Comparison of ENCODE assay signal across 8 mouse cellular contexts in the genomic region with DNA sequence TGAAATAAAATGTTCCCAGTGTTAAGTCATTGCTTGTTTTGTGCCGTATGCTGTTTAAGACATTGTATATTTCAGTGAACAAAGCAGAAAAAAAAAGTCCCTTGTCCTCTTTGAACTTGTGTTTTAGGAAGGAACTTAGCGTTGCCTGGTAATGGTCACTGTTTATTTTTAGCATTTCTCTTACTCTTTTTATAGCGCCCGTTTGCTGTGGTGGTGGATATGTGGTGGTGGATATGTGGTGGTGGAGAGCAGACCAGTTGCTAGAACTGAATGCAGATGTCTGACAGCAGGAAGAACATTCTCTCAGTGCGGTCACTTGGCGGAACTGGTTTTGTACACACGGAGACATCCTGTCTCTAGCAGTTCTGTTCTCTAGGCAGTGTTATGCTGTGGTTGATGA. TPM values are rescaled to one million over a fixed set of nuclear protein-coding genes. Genes with fewer than 3 reads are reported as not detected.
DNase-seq lines count a peak whose midpoint lies in the region; ATAC-seq lines count a peak whose summit lies in the region.

No protein-coding gene starts in this region.

- peaks cover 28% of the 10 kb centered on the region for H3K36me3 ChIP-seq in heart, embryonic 16.5 days (ENCODE audit: control insufficient read depth, insufficient read depth)

- peak overlapping the region; percentile 66 for H3K27ac ChIP-seq in heart, embryonic 16.5 days (ENCODE audit: low read length)

- peak overlapping the region; percentile 45 for H3K4me2 ChIP-seq in heart, embryonic 16.5 days (ENCODE audit: low read depth, low read length)

- H3K9me3 ChIP-seq in heart, embryonic 16.5 days (replicated peaks; ENCODE audit: control insufficient read depth, low read length): no peaks in the 10 kb centered on the region

- H3K9ac ChIP-seq in heart, embryonic 16.5 days (ENCODE audit: low read length): no peak overlapping the region

- peaks cover 8% of the 10 kb centered on the region for H3K4me1 ChIP-seq in heart, embryonic 16.5 days (ENCODE audit: control insufficient read depth, insufficient read depth, low read length)

- peak overlapping the region; percentile 10; the same call in 1 of the 2 replicates for H3K4me3 ChIP-seq in heart, embryonic 16.5 days (ENCODE audit: low read length)

- peak; percentile 38 for DNase-seq in gastrocnemius, adult 18-20 months (ENCODE audit: low spot score)
- no peak for DNase-seq in gastrocnemius, postnatal 4 days (ENCODE audit: low spot score in 2 of 2)
- DNase-seq in CD4-positive helper T cell, adult 2 months (ENCODE audit: low read depth, low spot score): peak; percentile 84
- DNase-seq in lung, postnatal 14 days: peak; percentile 48
- DNase-seq in thymus, postnatal 0 days (ENCODE audit: low spot score): peak; percentile 69
- DNase-seq in adrenal gland, postnatal 4 days (ENCODE audit: low spot score in 2 of 2): no peak
- DNase-seq in gastrocnemius, postnatal 10 days: no peak

- 0 out of 2 replicates have a peak, but pooled peaks have one; percentile 39 for ATAC-seq in heart, embryonic 16.5 days (replicated peaks; ENCODE audit: extremely low read depth, insufficient read depth, low FRiP score)

- no peaks in the 10 kb centered on the region for H3K27me3 ChIP-seq in heart, embryonic 16.5 days (ENCODE audit: control insufficient read depth, insufficient read depth, low read length)

- WGBS in heart, embryonic 16.5 days: 24% methylated on average over 7 of the region's 7 CpGs

RNA-seq across cellular contexts. Expression of a gene that starts 8.1 kb away (rescaled TPM):
- 100 to 1,000 TPM; 110 to 112 TPM for total RNA-seq in gastrocnemius, adult 18-20 months (2021)
- 100 to 1,000 TPM; 112 to 114 TPM for total RNA-seq in gastrocnemius, postnatal 4 days (2021)
- polyA plus RNA-seq in heart, embryonic 16.5 days (2015; fragmentation: Nextera tagmentation; extraction: Ambion mirVana): 137 and 151 TPM in 2 replicates
- 132 and 133 TPM in 2 replicates for polyA plus RNA-seq in thymus, postnatal 0 days (2015; fragmentation: Nextera tagmentation; extraction: Ambion mirVana)
- 10 to 100 TPM; 78.6 to 80.2 TPM for total RNA-seq in adrenal gland, postnatal 4 days (2021)
- total RNA-seq in gastrocnemius, postnatal 10 days (2021): 100 to 1,000 TPM; 102 to 107 TPM

RNA-seq across cellular contexts. Expression of a gene that starts 25.7 kb away (rescaled TPM):
- total RNA-seq in gastrocnemius, adult 18-20 months (2021): 1 to 10 TPM; 4.5 to 6.3 TPM
- 10 to 100 TPM; 12.0 to 14.6 TPM for total RNA-seq in gastrocnemius, postnatal 4 days (2021)
- polyA plus RNA-seq in heart, embryonic 16.5 days (2015; fragmentation: Nextera tagmentation; extraction: Ambion mirVana): 9.9 and 10.8 TPM in 2 replicates
- polyA plus RNA-seq in thymus, postnatal 0 days (2015; fragmentation: Nextera tagmentation; extraction: Ambion mirVana): 9.4 and 10.0 TPM in 2 replicates
- total RNA-seq in adrenal gland, postnatal 4 days (2021): 10 to 100 TPM; 15.7 to 19.2 TPM
- total RNA-seq in gastrocnemius, postnatal 10 days (2021): 1 to 10 TPM; 6.9 to 9.7 TPM

RNA-seq across cellular contexts. Expression of a gene that starts 45.9 kb away (rescaled TPM):
- under 1 TPM in 1 of 2 experiments, not detected in 1; 0.80 TPM for total RNA-seq in gastrocnemius, adult 18-20 months (2021)
- total RNA-seq in gastrocnemius, postnatal 4 days (2021): 1 to 10 TPM; 2.3 to 7.1 TPM
- 18.5 and 44.7 TPM in 2 replicates for polyA plus RNA-seq in heart, embryonic 16.5 days (2015; fragmentation: Nextera tagmentation; extraction: Ambion mirVana)
- 218 and 221 TPM in 2 replicates for polyA plus RNA-seq in thymus, postnatal 0 days (2015; fragmentation: Nextera tagmentation; extraction: Ambion mirVana)
- total RNA-seq in adrenal gland, postnatal 4 days (2021): 10 to 100 TPM; 16.7 to 21.5 TPM
- total RNA-seq in gastrocnemius, postnatal 10 days (2021): 1 to 10 TPM; 1.8 to 4.4 TPM

Comparison
In these comparisons a context has a peak if more than half of its experiments do, and no peak if none do; other contexts are left out.
1. DNase-seq: peak in gastrocnemius, adult 18-20 months (single experiment), CD4-positive helper T cell, adult 2 months (single experiment), lung, postnatal 14 days (single experiment) and thymus, postnatal 0 days (single experiment); none in gastrocnemius, postnatal 4 days (0 of 2), adrenal gland, postnatal 4 days (0 of 2) and gastrocnemius, postnatal 10 days (single experiment).